Mouse (Mus musculus) myocyte (in vitro differentiated cells): Measurements from ENCODE around the gene Nhp2.
A peak's percentile ranks its signal among the peaks of the same experiment; 100 is the strongest.

ENCODE experiments used
- CEBPB ChIP-seq: IDR thresholded peaks from 2 replicates; pipeline ENCODE4 v1.6.1; 2011; ENCODE audit warnings: mild to moderate bottlenecking, moderate library complexity; ENCODE audit not compliant: poor library complexity, insufficient read depth, severe bottlenecking
- MYOD1 ChIP-seq, 3 experiments: IDR thresholded peaks; one replicate each; pipeline ENCODE4 v1.6.1; 2011; ENCODE audit warnings: control low read depth in 2 of 3, low read depth in 2 of 3, mild to moderate bottlenecking in 2 of 3, moderate library complexity in 1 of 3; ENCODE audit not compliant: insufficient read length in 2 of 3, control insufficient read depth in 1 of 3
- POLR2A ChIP-seq: IDR thresholded peaks from one replicate; pipeline ENCODE4 v1.6.1; 2011; ENCODE audit warnings: low read depth, mild to moderate bottlenecking, control low read depth, moderate library complexity; ENCODE audit not compliant: insufficient read length

DNA sequence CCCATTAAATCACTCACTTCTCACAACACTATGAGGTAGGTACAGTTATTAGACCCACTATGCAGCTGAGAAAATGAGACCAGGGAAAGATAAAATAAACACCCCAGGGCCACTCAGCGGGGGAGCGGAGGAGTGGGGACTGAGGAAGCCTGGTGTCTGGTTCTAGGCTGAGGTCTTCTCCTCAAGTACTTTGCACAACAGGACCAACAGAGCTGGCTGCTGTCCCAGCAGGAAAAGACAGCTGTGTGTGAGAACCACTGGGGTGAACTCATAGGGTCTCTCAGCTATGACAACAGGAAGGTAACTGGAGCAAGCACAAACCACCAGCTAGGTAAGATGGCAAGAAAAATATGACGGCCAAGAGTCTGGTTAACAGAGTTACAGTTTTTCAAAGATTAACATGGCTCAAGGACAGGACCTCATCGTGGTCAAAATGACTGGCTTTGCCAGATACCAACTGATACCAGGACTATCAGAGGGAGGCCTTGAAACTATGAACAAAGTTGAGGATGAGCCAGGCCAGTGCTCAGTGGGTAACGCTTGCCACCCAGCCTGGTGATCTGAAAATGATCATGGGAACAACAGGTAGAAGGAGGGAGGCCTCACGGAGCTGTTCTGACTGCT lies 12.7 kb downstream of the Nhp2 start:
- TF ChIP-seq MYOD1 (IDR thresholded peaks at IDR 0.05; ENCODE audit: control insufficient read depth in 1 of 3, insufficient read length in 2 of 3, low read depth in 2 of 3) (peak in 1 of 3 experiments; percentile 18), POLR2A (no peak), CEBPB (no peak)
